Mouse (Mus musculus) embryonic fibroblast, embryonic 13.5 days (primary cell): ENCODE measurements around the gene Maml2. TPM values are rescaled to one million over a fixed set of nuclear protein-coding genes. Genes with fewer than 3 reads are reported as not detected.

ENCODE experiments used
- H3K27ac ChIP-seq: 2 replicates; pipeline ENCODE4 v1.5.1; 2012; ENCODE audit warnings: low read length, control low read depth, inconsistent platforms; ENCODE audit not compliant: insufficient read depth
- H3K4me1 ChIP-seq: 2 replicates; pipeline ENCODE4 v1.6.1; 2011; ENCODE audit warnings: low read length; ENCODE audit not compliant: control insufficient read depth, insufficient read depth
- H3K4me3 ChIP-seq: 2 replicates; pipeline ENCODE4 v1.5.1; 2011; ENCODE audit warnings: mild to moderate bottlenecking, control low read depth, low read length; ENCODE audit not compliant: insufficient read depth
- CTCF ChIP-seq: IDR thresholded peaks from 2 replicates; pipeline ENCODE4 v1.5.1; 2011; ENCODE audit warnings: mild to moderate bottlenecking, control low read depth, low read length, moderate library complexity, borderline replicate concordance; ENCODE audit not compliant: insufficient read depth
- POLR2A ChIP-seq: IDR thresholded peaks from 2 replicates; pipeline ENCODE4 v1.6.1; 2011; ENCODE audit warnings: low read depth, mild to moderate bottlenecking, control low read depth, low read length, moderate library complexity
- polyA plus RNA-seq: library from polyadenylated mRNA; stranded (reverse); fragments of >200 nt; gene quantifications from 2 replicates; pipeline ENCODE4 v1.2.4, GENCODE M21; 2011; ENCODE audit warnings: low read depth; ENCODE audit not compliant: missing spikeins, insufficient read length

Maml2 gene
- polyA plus RNA-seq, 1 experiment: 27.9 TPM

- Histone ChIP-seq H3K4me1 (peaks cover 13% of the 10 kb centered on the region), H3K27ac (peak overlapping the region; percentile 63), H3K4me3 (peak overlapping the region; percentile 97)
- no peak for TF ChIP-seq POLR2A
- no peak for TF ChIP-seq CTCF
Measured at GRCm38 (mm10) chr9:13297122-13297667, 562 bp upstream of the Maml2 start.

- peaks cover 13% of the 10 kb centered on the region for H3K4me1 ChIP-seq
- peak overlapping the region; percentile 16; the same call in 1 of the 2 replicates for H3K27ac ChIP-seq
- TF ChIP-seq POLR2A (no peak), CTCF (no peak)
- peak overlapping the region; percentile 97 for H3K4me3 ChIP-seq
Measured at GRCm38 (mm10) chr9:13298513-13298878, 739 bp downstream of the Maml2 start.

GRCm38 (mm10) chr9:13299190-13299589 lies 1.4 kb downstream of the Maml2 start:
- TF ChIP-seq POLR2A (peak; percentile 38; the same call in 1 of the 2 replicates), CTCF (no peak)
- Histone ChIP-seq H3K4me1 (peaks cover 13% of the 10 kb centered on the region), H3K4me3 (peak overlapping the region; percentile 97), H3K27ac (peak overlapping the region; percentile 65)

GRCm38 (mm10) chr9:13300041-13300441 lies 2.3 kb downstream of the Maml2 start:
- TF ChIP-seq POLR2A (no peak), CTCF (no peak)
- H3K27ac ChIP-seq: peak overlapping the region; percentile 65
- peak overlapping the region; percentile 22 for H3K4me3 ChIP-seq
- peaks cover 16% of the 10 kb centered on the region for H3K4me1 ChIP-seq

GRCm38 (mm10) chr9:13300891-13301782 lies 3.4 kb downstream of the Maml2 start:
- Histone ChIP-seq H3K4me1 (peaks cover 13% of the 10 kb centered on the region), H3K4me3 (0 out of 2 replicates have a peak overlapping the region, but pooled peaks have one; percentile 22), H3K27ac (0 out of 2 replicates have a peak overlapping the region, but pooled peaks have one; percentile 65)
- TF ChIP-seq CTCF (no peak), POLR2A (no peak)

GRCm38 (mm10) chr9:13302183-13302825 lies 4.5 kb downstream of the Maml2 start:
- no peak for TF ChIP-seq CTCF
- TF ChIP-seq POLR2A: no peak
- H3K27ac ChIP-seq: no peak overlapping the region
- H3K4me3 ChIP-seq: no peak overlapping the region
- peaks cover 18% of the 10 kb centered on the region for H3K4me1 ChIP-seq

- Histone ChIP-seq H3K4me1 (peaks cover 19% of the 10 kb centered on the region), H3K4me3 (no peak overlapping the region), H3K27ac (no peak overlapping the region)
- TF ChIP-seq POLR2A (no peak), CTCF (no peak)
Measured at GRCm38 (mm10) chr9:13303099-13303771, 5.5 kb downstream of the Maml2 start.

GRCm38 (mm10) chr9:13303976-13304375 lies 6.2 kb downstream of the Maml2 start:
- Histone ChIP-seq H3K4me3 (no peak overlapping the region), H3K4me1 (peaks cover 19% of the 10 kb centered on the region), H3K27ac (no peak overlapping the region)
- no peak for TF ChIP-seq POLR2A
- no peak for TF ChIP-seq CTCF

GRCm38 (mm10) chr9:13306471-13306870 lies 8.7 kb downstream of the Maml2 start:
- H3K4me3 ChIP-seq: no peak overlapping the region
- no peak for TF ChIP-seq POLR2A
- no peak for TF ChIP-seq CTCF
- no peak overlapping the region for H3K27ac ChIP-seq
- H3K4me1 ChIP-seq: peaks cover 10% of the 10 kb centered on the region
